Mouse (Mus musculus) midbrain, embryonic 15.5 days (tissue): Measurements from ENCODE around the gene Gmpr. TPM values are rescaled to one million over a fixed set of nuclear protein-coding genes. Genes with fewer than 3 reads are reported as not detected.
"Not testable (repeated sequence)": the region's sequence is repeated elsewhere in the genome, so short reads cannot be mapped to it uniquely, and the experiment has no call there.

ENCODE experiments used
- ATAC-seq: fragments of 200-750 bp; cut with Nextera tagmentation; replicated peaks from 2 replicates; pipeline ENCODE4 v1.8.0; 2017; ENCODE audit warnings: moderate TSS enrichment
- H3K27ac ChIP-seq: fragments of 300-500 bp; sonication (generic); 2 replicates; pipeline ENCODE4 v1.5.1; 2015; ENCODE audit warnings: mild to moderate bottlenecking, inconsistent platforms
- H3K27me3 ChIP-seq: fragments of 300-500 bp; sonication (generic); replicated peaks from 2 replicates; pipeline ENCODE4 v1.6.1; 2015; ENCODE audit warnings: inconsistent platforms
- H3K36me3 ChIP-seq: fragments of 300-500 bp; sonication (generic); replicated peaks from 2 replicates; pipeline ENCODE4 v1.6.1; 2015; ENCODE audit warnings: inconsistent platforms
- H3K4me1 ChIP-seq: fragments of 300-500 bp; sonication (generic); 2 replicates; pipeline ENCODE4 v1.6.1; 2015; ENCODE audit warnings: inconsistent platforms
- H3K4me2 ChIP-seq: fragments of 300-500 bp; sonication (generic); 2 replicates; pipeline ENCODE4 v1.6.1; 2015; ENCODE audit warnings: inconsistent platforms, mild to moderate bottlenecking, moderate library complexity
- H3K4me3 ChIP-seq: fragments of 300-500 bp; sonication (generic); 2 replicates; pipeline ENCODE4 v1.5.1; 2015; ENCODE audit warnings: mild to moderate bottlenecking, inconsistent platforms
- H3K9ac ChIP-seq: fragments of 300-500 bp; sonication (generic); 2 replicates; pipeline ENCODE4 v1.6.1; 2015; ENCODE audit warnings: mild to moderate bottlenecking, inconsistent platforms
- H3K9me3 ChIP-seq: fragments of 300-500 bp; sonication (generic); 2 replicates; pipeline ENCODE4 v1.6.1; 2016; ENCODE audit warnings: inconsistent platforms
- WGBS: fragments of 180-500 bp; shearing (Covaris S2); methylation state at CpG from one replicate; pipeline ENCODE4 v1.1.7; 2015; ENCODE audit warnings: mixed read lengths; 5-methylcytosine and 5-hydroxymethylcytosine counted together
- polyA plus RNA-seq: library from polyadenylated mRNA; unstranded; fragments of >200 nt; fragmentation: Nextera tagmentation; extraction: Ambion mirVana; gene quantifications from 2 replicates; pipeline ENCODE4 v1.2.1, GENCODE M21; 2015

Gene Gmpr
- polyA plus RNA-seq, 1 experiment from 2014 or later: 31.7 TPM

- 95% methylated on average over 2 of the region's 2 CpGs for WGBS
- no peak for ATAC-seq
- no peaks in the 10 kb centered on the region for H3K27me3 ChIP-seq
- H3K36me3 ChIP-seq: no peaks in the 10 kb centered on the region
- no peak overlapping the region for H3K27ac ChIP-seq
- H3K4me3 ChIP-seq: no peak overlapping the region
- H3K4me1 ChIP-seq: no peaks in the 10 kb centered on the region
- H3K9ac ChIP-seq: no peak overlapping the region
- H3K4me2 ChIP-seq: no peak overlapping the region
- 0 out of 2 replicates have a peak, but pooled peaks cover 2% of the 10 kb centered on the region for H3K9me3 ChIP-seq
Observed at GRCm38 (mm10) chr13:45483215-45483614, 24.0 kb upstream of the Gmpr start.

DNA sequence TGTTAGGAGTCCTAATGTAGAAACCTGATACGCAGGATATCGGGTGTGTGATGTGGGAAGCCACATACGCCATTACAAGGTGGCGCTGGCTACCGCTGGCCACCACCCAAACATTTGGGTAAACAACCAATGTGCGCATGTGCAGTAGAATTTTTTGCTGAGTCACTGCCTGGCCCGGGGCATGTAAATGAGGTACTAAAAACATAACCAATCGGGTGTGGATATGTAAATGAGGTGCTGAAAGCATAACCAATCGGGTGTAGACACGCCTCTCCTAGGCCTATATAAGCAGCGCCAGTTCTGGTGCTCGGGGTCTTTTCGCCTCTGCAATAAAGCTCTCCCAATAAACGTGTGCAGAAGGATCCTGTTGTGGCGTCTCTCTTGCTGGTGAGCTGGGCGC, 23.3 kb upstream of the Gmpr start:
- not testable (repeated sequence) for ATAC-seq, H3K27ac ChIP-seq, H3K27me3 ChIP-seq, H3K9ac ChIP-seq, H3K4me1 ChIP-seq, H3K36me3 ChIP-seq, H3K9me3 ChIP-seq, H3K4me3 ChIP-seq, H3K4me2 ChIP-seq
- WGBS: 97% methylated on average over 16 of the region's 16 CpGs

- 90% methylated on average over 4 of the region's 4 CpGs for WGBS
- no peaks in the 10 kb centered on the region for H3K27me3 ChIP-seq
Observed at GRCm38 (mm10) chr13:45485602-45486001, 21.6 kb upstream of the Gmpr start.

GRCm38 (mm10) chr13:45486598-45486997, 20.6 kb upstream of the Gmpr start:
- no peak overlapping the region for H3K9ac ChIP-seq
- no peaks in the 10 kb centered on the region for H3K4me1 ChIP-seq
- H3K27ac ChIP-seq: no peak overlapping the region
- 0 out of 2 replicates have a peak, but pooled peaks cover 2% of the 10 kb centered on the region for H3K9me3 ChIP-seq
- ATAC-seq: no peak
- 77% methylated on average over 2 of the region's 2 CpGs for whole genome bisulfite sequencing
- H3K4me2 ChIP-seq: no peak overlapping the region
- no peaks in the 10 kb centered on the region for H3K27me3 ChIP-seq
- H3K4me3 ChIP-seq: no peak overlapping the region
- H3K36me3 ChIP-seq: no peaks in the 10 kb centered on the region

More at GRCm38 (mm10) chr13:45485602-45486001, 21.6 kb upstream of the Gmpr start:
- Histone ChIP-seq H3K4me3 (no peak overlapping the region), H3K9ac (no peak overlapping the region), H3K36me3 (no peaks in the 10 kb centered on the region), H3K9me3 (0 out of 2 replicates have a peak, but pooled peaks cover 2% of the 10 kb centered on the region), H3K4me2 (no peak overlapping the region), H3K4me1 (no peaks in the 10 kb centered on the region), H3K27ac (no peak overlapping the region)
- ATAC-seq: no peak

DNA sequence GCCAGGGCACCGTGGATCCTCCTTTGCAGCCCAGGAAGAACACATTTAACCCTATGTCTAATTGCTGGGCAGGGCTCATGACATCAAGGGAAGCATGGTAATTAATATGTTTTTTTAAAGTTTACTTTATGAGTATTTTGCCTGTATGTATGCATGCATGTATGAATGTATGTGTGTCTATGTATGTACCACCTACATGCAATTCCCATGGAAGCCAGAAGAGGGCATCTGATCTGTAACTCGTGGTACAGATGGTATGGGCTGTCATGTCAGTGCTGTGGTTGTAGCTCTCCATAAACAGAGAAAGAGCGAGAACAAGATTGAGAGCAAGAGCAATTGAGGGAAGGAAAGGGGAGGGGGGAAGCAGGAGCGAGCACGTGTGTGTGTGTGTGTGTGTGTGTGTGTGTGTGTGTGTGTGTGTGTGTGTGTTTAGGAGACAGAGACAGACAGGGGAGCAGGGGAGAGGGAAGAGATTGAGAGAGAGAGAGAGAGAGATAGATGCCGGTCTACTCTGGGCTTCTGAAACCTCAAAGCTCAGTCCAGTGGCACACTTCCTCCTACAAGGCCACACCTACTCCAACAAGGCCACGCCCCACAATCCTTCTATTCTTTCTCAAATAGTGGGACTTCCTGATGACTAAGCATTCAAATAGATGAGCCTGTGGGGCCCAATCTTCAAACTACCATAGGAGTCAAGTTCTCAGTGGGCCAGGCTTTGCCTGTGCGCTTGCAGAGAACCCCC, 15.1 kb upstream of the Gmpr start:
- no peak overlapping the region for H3K27ac ChIP-seq
- H3K9ac ChIP-seq: no peak overlapping the region
- ATAC-seq: no peak
- H3K27me3 ChIP-seq: no peaks in the 10 kb centered on the region
- no peak overlapping the region for H3K4me2 ChIP-seq
- H3K9me3 ChIP-seq: 0 out of 2 replicates have a peak, but pooled peaks cover 2% of the 10 kb centered on the region
- H3K36me3 ChIP-seq: no peaks in the 10 kb centered on the region
- WGBS: 90% methylated on average over 8 of the region's 8 CpGs
- H3K4me3 ChIP-seq: no peak overlapping the region
- H3K4me1 ChIP-seq: no peaks in the 10 kb centered on the region

GRCm38 (mm10) chr13:45493846-45494245, 13.4 kb upstream of the Gmpr start:
- Histone ChIP-seq H3K9ac (no peak overlapping the region), H3K4me3 (peak overlapping the region; percentile 26), H3K9me3 (no peaks in the 10 kb centered on the region), H3K27me3 (no peaks in the 10 kb centered on the region), H3K4me2 (peak overlapping the region; percentile 37), H3K36me3 (no peaks in the 10 kb centered on the region), H3K27ac (no peak overlapping the region), H3K4me1 (no peaks in the 10 kb centered on the region)
- 43% methylated on average over 10 of the region's 10 CpGs for WGBS
- peak; percentile 39 for ATAC-seq

DNA sequence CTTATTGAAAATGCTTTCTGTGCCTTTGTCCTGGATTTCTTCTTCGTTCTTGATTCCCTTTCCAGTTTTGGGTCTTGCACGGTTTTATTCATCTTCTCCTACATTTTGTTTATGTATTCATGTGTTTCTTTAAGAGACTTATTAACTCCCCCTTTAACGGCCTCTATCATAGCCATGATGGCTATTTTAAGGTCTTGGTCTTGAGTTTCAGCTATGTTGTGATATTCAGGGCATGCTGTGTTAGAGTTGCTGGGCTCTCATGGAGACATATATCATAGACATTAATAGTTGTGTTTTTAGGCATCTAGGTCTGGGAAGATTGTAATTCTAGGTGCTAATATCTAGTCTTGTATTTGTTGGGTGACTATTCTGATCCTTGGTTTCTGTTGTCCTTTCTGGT, 8.6 kb upstream of the Gmpr start:
- ATAC-seq: no peak
- no peak overlapping the region for H3K27ac ChIP-seq
- no peaks in the 10 kb centered on the region for H3K9me3 ChIP-seq
- no peak overlapping the region for H3K4me3 ChIP-seq
- no peak overlapping the region for H3K9ac ChIP-seq
- no peaks in the 10 kb centered on the region for H3K27me3 ChIP-seq
- H3K4me1 ChIP-seq: no peaks in the 10 kb centered on the region
- 79% methylated on average over 3 of the region's 3 CpGs for WGBS
- no peak overlapping the region for H3K4me2 ChIP-seq
- no peaks in the 10 kb centered on the region for H3K36me3 ChIP-seq

GRCm38 (mm10) chr13:45499391-45499790, 7.9 kb upstream of the Gmpr start:
- H3K27me3 ChIP-seq: no peaks in the 10 kb centered on the region
- no peak overlapping the region for H3K27ac ChIP-seq
- WGBS: 92% methylated on average over 3 of the region's 3 CpGs
- no peak for ATAC-seq
- H3K4me3 ChIP-seq: no peak overlapping the region
- no peak overlapping the region for H3K4me2 ChIP-seq
- no peaks in the 10 kb centered on the region for H3K9me3 ChIP-seq
- no peak overlapping the region for H3K9ac ChIP-seq
- H3K4me1 ChIP-seq: no peaks in the 10 kb centered on the region
- H3K36me3 ChIP-seq: no peaks in the 10 kb centered on the region

DNA sequence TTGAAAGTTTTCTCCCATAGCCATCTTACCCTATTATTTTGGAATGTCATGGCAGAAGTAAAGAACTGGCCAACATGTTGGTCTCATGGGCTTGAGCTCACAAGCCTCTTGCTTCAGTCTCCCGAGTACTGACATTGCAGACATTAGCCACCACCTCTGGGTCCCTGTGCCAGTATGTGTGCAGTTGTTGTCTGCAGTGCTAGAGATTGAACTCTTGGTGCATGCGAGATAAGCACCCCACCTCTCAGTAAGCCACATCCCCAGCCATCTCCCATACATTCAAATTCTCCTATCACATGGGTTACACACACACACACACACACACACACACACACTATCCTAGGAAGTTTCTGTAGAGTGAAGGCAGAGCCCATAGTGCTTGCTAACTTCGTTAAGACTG, 7.3 kb upstream of the Gmpr start:
- H3K27me3 ChIP-seq: no peaks in the 10 kb centered on the region
- ATAC-seq: no peak

GRCm38 (mm10) chr13:45502791-45503190, 4.5 kb upstream of the Gmpr start:
- H3K9ac ChIP-seq: no peak overlapping the region
- no peaks in the 10 kb centered on the region for H3K36me3 ChIP-seq
- no peak overlapping the region for H3K27ac ChIP-seq
- no peaks in the 10 kb centered on the region for H3K27me3 ChIP-seq
- no peak overlapping the region for H3K4me3 ChIP-seq
- no peaks in the 10 kb centered on the region for H3K9me3 ChIP-seq
- no peak overlapping the region for H3K4me2 ChIP-seq
- H3K4me1 ChIP-seq: peaks cover 2% of the 10 kb centered on the region; the same call in 1 of the 2 replicates
- 96% methylated on average over 5 of the region's 5 CpGs for WGBS
- no peak for ATAC-seq

More for the DNA sequence above, 7.3 kb upstream of the Gmpr start:
- no peak overlapping the region for H3K27ac ChIP-seq
- no peaks in the 10 kb centered on the region for H3K9me3 ChIP-seq
- H3K36me3 ChIP-seq: no peaks in the 10 kb centered on the region
- no peaks in the 10 kb centered on the region for H3K4me1 ChIP-seq
- H3K4me3 ChIP-seq: no peak overlapping the region
- H3K4me2 ChIP-seq: no peak overlapping the region
- H3K9ac ChIP-seq: no peak overlapping the region
- WGBS: 82% methylated on average over 3 of the region's 3 CpGs

- no peaks in the 10 kb centered on the region for H3K9me3 ChIP-seq
- ATAC-seq: no peak
- H3K4me1 ChIP-seq: peaks cover 16% of the 10 kb centered on the region
- H3K27me3 ChIP-seq: peaks cover 8% of the 10 kb centered on the region
- H3K4me2 ChIP-seq: no peak overlapping the region
- no peak overlapping the region for H3K27ac ChIP-seq
- H3K36me3 ChIP-seq: no peaks in the 10 kb centered on the region
- WGBS: 93% methylated on average over 3 of the region's 3 CpGs
- H3K9ac ChIP-seq: no peak overlapping the region
- H3K4me3 ChIP-seq: no peak overlapping the region
Observed at GRCm38 (mm10) chr13:45505546-45505945, 1.7 kb upstream of the Gmpr start.

DNA sequence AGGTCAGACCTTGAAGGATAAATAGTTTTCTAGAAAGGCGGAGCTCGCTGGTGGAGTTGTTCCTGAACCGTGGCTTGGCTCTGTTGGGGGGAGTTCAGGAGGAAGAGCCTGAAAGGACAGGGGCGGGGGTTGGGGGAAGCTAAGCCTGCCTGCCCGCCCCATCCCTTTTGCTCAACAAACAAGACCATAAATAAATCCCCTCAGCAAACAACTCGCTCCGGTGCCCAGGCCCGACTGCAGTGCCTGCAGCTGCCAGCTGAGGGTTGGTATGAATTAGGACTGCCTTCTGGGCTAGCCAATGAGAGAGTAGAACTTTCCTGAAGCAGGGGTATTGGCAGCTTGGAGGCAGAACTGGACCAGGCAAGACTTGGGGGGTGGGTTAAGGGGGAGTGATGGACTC, 1.3 kb downstream of the Gmpr start:
- Histone ChIP-seq H3K9ac (0 out of 2 replicates have a peak overlapping the region, but pooled peaks have one; percentile 57), H3K4me2 (peak overlapping the region; percentile 88), H3K27ac (0 out of 2 replicates have a peak overlapping the region, but pooled peaks have one; percentile 53), H3K36me3 (no peaks in the 10 kb centered on the region), H3K4me3 (peak overlapping the region; percentile 57), H3K27me3 (peaks cover 8% of the 10 kb centered on the region), H3K9me3 (no peaks in the 10 kb centered on the region), H3K4me1 (peaks cover 16% of the 10 kb centered on the region)
- peak; percentile 57 for ATAC-seq
- 0% methylated on average over 8 of the region's 8 CpGs for WGBS

- 65% methylated on average over 6 of the region's 6 CpGs for WGBS
- no peak for ATAC-seq
- no peaks in the 10 kb centered on the region for H3K36me3 ChIP-seq
- no peak overlapping the region for H3K27ac ChIP-seq
- H3K9me3 ChIP-seq: no peaks in the 10 kb centered on the region
- H3K27me3 ChIP-seq: peaks cover 8% of the 10 kb centered on the region
- no peak overlapping the region for H3K4me3 ChIP-seq
- H3K4me2 ChIP-seq: no peak overlapping the region
- H3K9ac ChIP-seq: no peak overlapping the region
- peaks cover 16% of the 10 kb centered on the region for H3K4me1 ChIP-seq
Observed at GRCm38 (mm10) chr13:45509366-45509765, 2.1 kb downstream of the Gmpr start.
